Mouse (Mus musculus): ENCODE results near the gene Cuedc2. TPM values are rescaled to one million over a fixed set of nuclear protein-coding genes. Genes with fewer than 3 reads are reported as not detected.

The Cuedc2 gene
- polyA plus RNA-seq, 1 experiment, result 65.5 TPM

DNA sequence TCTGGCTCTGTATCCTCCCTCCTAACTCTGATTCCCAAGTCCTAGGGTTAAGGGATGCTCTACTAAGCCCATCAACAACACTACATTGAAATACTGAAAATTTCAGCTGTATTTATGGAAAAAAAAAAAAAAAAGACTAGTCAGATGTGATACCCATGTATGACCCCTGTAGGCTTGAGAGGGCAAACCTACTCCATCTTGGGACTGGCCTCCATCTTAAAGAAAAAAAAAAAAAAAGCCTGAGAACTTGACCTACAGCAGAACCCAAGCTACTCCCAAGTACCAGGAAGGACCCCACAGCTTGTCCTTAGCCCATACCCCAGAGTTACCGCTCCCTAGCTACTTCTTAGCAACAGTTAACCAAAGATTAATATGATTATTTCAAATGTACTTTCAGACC, 8.6 kb upstream of the Cuedc2 start:
- H3K4me3 ChIP-seq (ENCODE audit: low read depth, low read length), result no peak overlapping the region
- TF ChIP-seq CTCF (IDR thresholded peaks at IDR 0.05; ENCODE audit: low read depth, low read length) (no peak), POLR2A (IDR thresholded peaks at IDR 0.05; ENCODE audit: insufficient read depth, low read length) (no peak), EP300 (IDR thresholded peaks at IDR 0.05; ENCODE audit: insufficient read depth, low read depth, low read length) (no peak)
- no peak overlapping the region for H3K27ac ChIP-seq (ENCODE audit: insufficient read depth, low read length)
- no peaks in the 10 kb centered on the region for H3K36me3 ChIP-seq (ENCODE audit: control insufficient read depth, insufficient read depth, low read length, poor library complexity, severe bottlenecking)
- no peaks in the 10 kb centered on the region for H3K27me3 ChIP-seq (ENCODE audit: control insufficient read depth, insufficient read depth, low read length, poor library complexity, severe bottlenecking)
- no peaks in the 10 kb centered on the region for H3K9me3 ChIP-seq (replicated peaks; ENCODE audit: control insufficient read depth, insufficient read depth, low read length, poor library complexity, severe bottlenecking)
- no peaks in the 10 kb centered on the region for H3K4me1 ChIP-seq (ENCODE audit: control insufficient read depth, insufficient read depth, low read length)
- H3K9ac ChIP-seq (ENCODE audit: low read depth, poor library complexity, severe bottlenecking), result no peak overlapping the region

GRCm38 (mm10) chr19:46344710-46345419, 6.4 kb upstream of the Cuedc2 start:
- no peaks in the 10 kb centered on the region for H3K4me1 ChIP-seq (ENCODE audit: control insufficient read depth, insufficient read depth, low read length)
- no peak overlapping the region for H3K4me3 ChIP-seq (ENCODE audit: low read depth, low read length)
- no peaks in the 10 kb centered on the region for H3K9me3 ChIP-seq (replicated peaks; ENCODE audit: control insufficient read depth, insufficient read depth, low read length, poor library complexity, severe bottlenecking)
- H3K27ac ChIP-seq (ENCODE audit: insufficient read depth, low read length), result no peak overlapping the region
- TF ChIP-seq CTCF (IDR thresholded peaks at IDR 0.05; ENCODE audit: low read depth, low read length) (no peak), EP300 (IDR thresholded peaks at IDR 0.05; ENCODE audit: insufficient read depth, low read depth, low read length) (no peak), POLR2A (IDR thresholded peaks at IDR 0.05; ENCODE audit: insufficient read depth, low read length) (no peak)
- no peaks in the 10 kb centered on the region for H3K27me3 ChIP-seq (ENCODE audit: control insufficient read depth, insufficient read depth, low read length, poor library complexity, severe bottlenecking)
- no peaks in the 10 kb centered on the region for H3K36me3 ChIP-seq (ENCODE audit: control insufficient read depth, insufficient read depth, low read length, poor library complexity, severe bottlenecking)
- H3K9ac ChIP-seq (ENCODE audit: low read depth, poor library complexity, severe bottlenecking), result no peak overlapping the region

- no peak overlapping the region for H3K4me3 ChIP-seq (ENCODE audit: low read depth, low read length)
- no peak overlapping the region for H3K27ac ChIP-seq (ENCODE audit: insufficient read depth, low read length)
- H3K36me3 ChIP-seq (ENCODE audit: control insufficient read depth, insufficient read depth, low read length, poor library complexity, severe bottlenecking), result no peaks in the 10 kb centered on the region
- no peak for TF ChIP-seq EP300 (IDR thresholded peaks at IDR 0.05; ENCODE audit: insufficient read depth, low read depth, low read length)
- no peak for TF ChIP-seq CTCF (IDR thresholded peaks at IDR 0.05; ENCODE audit: low read depth, low read length)
- no peak for TF ChIP-seq POLR2A (IDR thresholded peaks at IDR 0.05; ENCODE audit: insufficient read depth, low read length)
- peak overlapping the region; percentile 41 for H3K9ac ChIP-seq (ENCODE audit: low read depth, poor library complexity, severe bottlenecking)
- H3K9me3 ChIP-seq (replicated peaks; ENCODE audit: control insufficient read depth, insufficient read depth, low read length, poor library complexity, severe bottlenecking), result no peaks in the 10 kb centered on the region
- no peaks in the 10 kb centered on the region for H3K27me3 ChIP-seq (ENCODE audit: control insufficient read depth, insufficient read depth, low read length, poor library complexity, severe bottlenecking)
- no peaks in the 10 kb centered on the region for H3K4me1 ChIP-seq (ENCODE audit: control insufficient read depth, insufficient read depth, low read length)
These were observed 927 bp upstream of the Cuedc2 start for GRCm38 (mm10) chr19:46339287-46339971.

GRCm38 (mm10) chr19:46338942-46339286, 412 bp upstream of the Cuedc2 start:
- H3K27ac ChIP-seq (ENCODE audit: insufficient read depth, low read length), result 0 out of 2 replicates have a peak overlapping the region, but pooled peaks have one; percentile 11

GRCm38 (mm10) chr19:46337719-46338330, 677 bp downstream of the Cuedc2 start:
- Histone ChIP-seq H3K27ac (ENCODE audit: insufficient read depth, low read length) (no peak overlapping the region), H3K9ac (ENCODE audit: low read depth, poor library complexity, severe bottlenecking) (peak overlapping the region; percentile 78), H3K36me3 (ENCODE audit: control insufficient read depth, insufficient read depth, low read length, poor library complexity, severe bottlenecking) (no peaks in the 10 kb centered on the region), H3K4me1 (ENCODE audit: control insufficient read depth, insufficient read depth, low read length) (no peaks in the 10 kb centered on the region), H3K4me3 (ENCODE audit: low read depth, low read length) (peak overlapping the region; percentile 74), H3K27me3 (ENCODE audit: control insufficient read depth, insufficient read depth, low read length, poor library complexity, severe bottlenecking) (no peaks in the 10 kb centered on the region), H3K9me3 (replicated peaks; ENCODE audit: control insufficient read depth, insufficient read depth, low read length, poor library complexity, severe bottlenecking) (no peaks in the 10 kb centered on the region)
- TF ChIP-seq CTCF (IDR thresholded peaks at IDR 0.05; ENCODE audit: low read depth, low read length) (no peak), POLR2A (IDR thresholded peaks at IDR 0.05; ENCODE audit: insufficient read depth, low read length) (no peak), EP300 (IDR thresholded peaks at IDR 0.05; ENCODE audit: insufficient read depth, low read depth, low read length) (no peak)

More at GRCm38 (mm10) chr19:46338942-46339286, 412 bp upstream of the Cuedc2 start:
- no peaks in the 10 kb centered on the region for H3K4me1 ChIP-seq (ENCODE audit: control insufficient read depth, insufficient read depth, low read length)
- H3K4me3 ChIP-seq (ENCODE audit: low read depth, low read length), result no peak overlapping the region
- H3K9ac ChIP-seq (ENCODE audit: low read depth, poor library complexity, severe bottlenecking), result peak overlapping the region; percentile 41
- no peaks in the 10 kb centered on the region for H3K27me3 ChIP-seq (ENCODE audit: control insufficient read depth, insufficient read depth, low read length, poor library complexity, severe bottlenecking)
- H3K9me3 ChIP-seq (replicated peaks; ENCODE audit: control insufficient read depth, insufficient read depth, low read length, poor library complexity, severe bottlenecking), result no peaks in the 10 kb centered on the region
- H3K36me3 ChIP-seq (ENCODE audit: control insufficient read depth, insufficient read depth, low read length, poor library complexity, severe bottlenecking), result no peaks in the 10 kb centered on the region
- TF ChIP-seq POLR2A (IDR thresholded peaks at IDR 0.05; ENCODE audit: insufficient read depth, low read length) (no peak), EP300 (IDR thresholded peaks at IDR 0.05; ENCODE audit: insufficient read depth, low read depth, low read length) (no peak), CTCF (IDR thresholded peaks at IDR 0.05; ENCODE audit: low read depth, low read length) (no peak)

Measured in ES-Bruce4 (cell line).